ENCODE assay signal across 10 mouse cellular contexts in the genomic region with DNA sequence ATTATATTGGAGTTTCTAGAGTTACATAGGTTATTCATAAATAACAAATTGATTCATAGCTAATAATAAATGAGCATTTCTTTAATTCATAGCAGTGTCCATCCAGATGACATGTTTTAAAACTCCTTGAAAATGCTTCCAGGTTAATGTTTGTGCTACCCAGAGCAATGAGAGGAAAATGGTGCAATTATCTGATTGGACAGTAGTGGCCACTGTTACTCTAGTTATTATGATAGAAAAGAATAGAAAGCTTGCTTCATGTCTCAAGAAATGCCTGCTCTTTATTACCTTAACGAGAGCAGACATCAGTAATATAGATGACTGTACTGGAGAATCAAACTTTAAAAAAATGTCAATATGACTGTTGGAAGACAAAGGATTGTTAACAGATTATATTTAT.
A peak's percentile ranks its signal among the peaks of the same experiment; 100 is the strongest.
DNase-seq lines count a peak whose midpoint lies in the region; ATAC-seq and TF ChIP-seq lines count a peak whose summit lies in the region.
"Had no signal": no experiment of that assay in that cellular context is flagged by ENCODE, and none has a peak within 500 bp of the region (broad histone marks: within the 10 kb centered on the region; RNA-seq: fewer than 3 reads in every experiment).

No protein-coding gene starts in this region.

- H3K9ac ChIP-seq in lung, postnatal 0 days (replicated peaks; ENCODE audit: low read depth): no peak overlapping the region
- H3K9ac ChIP-seq in forebrain, embryonic 14.5 days (ENCODE audit: low read length): no peak overlapping the region
- H3K9ac ChIP-seq: hindbrain, embryonic 15.5 days had no signal

- peak; percentile 56; the same call in 1 of the 2 replicates for ATAC-seq in cerebellum, adult (ENCODE audit: insufficient number of reproducible peaks, low FRiP score, low TSS enrichment)
- no peak for ATAC-seq in lung, postnatal 0 days
- ATAC-seq in forebrain, embryonic 14.5 days: peak; percentile 69
- ATAC-seq in monocyte, adult 5-6 weeks (replicated peaks; ENCODE audit: insufficient number of reproducible peaks, low FRiP score, low TSS enrichment, poor library complexity, severe bottlenecking): no peak
- no peak for ATAC-seq in granulocyte monocyte progenitor cell, adult 5-6 weeks (replicated peaks; ENCODE audit: poor library complexity, severe bottlenecking)

- no peak overlapping the region for H3K27ac ChIP-seq in lung, postnatal 0 days (ENCODE audit: low read length)
- no peak overlapping the region for H3K27ac ChIP-seq in forebrain, embryonic 14.5 days (ENCODE audit: low read depth, low read length)
- H3K27ac ChIP-seq: hindbrain, embryonic 15.5 days had no signal

- 27% methylated on average over 1 of the region's 1 CpGs for WGBS in lung, postnatal 0 days
- WGBS in forebrain, embryonic 14.5 days: 10% methylated on average over 1 of the region's 1 CpGs

- no peak overlapping the region for H3K4me3 ChIP-seq in lung, postnatal 0 days (ENCODE audit: low read depth, low read length)
- H3K4me3 ChIP-seq in forebrain, embryonic 14.5 days (ENCODE audit: low read depth, low read length): no peak overlapping the region
- H3K4me3 ChIP-seq: hindbrain, embryonic 15.5 days had no signal

- H3K4me1 ChIP-seq in lung, postnatal 0 days (ENCODE audit: insufficient read depth, low read depth, low read length): no peaks in the 10 kb centered on the region
- no peaks in the 10 kb centered on the region for H3K4me1 ChIP-seq in forebrain, embryonic 14.5 days (ENCODE audit: control insufficient read depth, insufficient read depth, low read length)
- H3K4me1 ChIP-seq: hindbrain, embryonic 15.5 days had no signal

- TF ChIP-seq EP300 in lung, postnatal 0 days (IDR thresholded peaks at IDR 0.05): no peak

- H3K27me3 ChIP-seq in lung, postnatal 0 days (replicated peaks; ENCODE audit: insufficient read depth, low read length): no peaks in the 10 kb centered on the region
- no peaks in the 10 kb centered on the region for H3K27me3 ChIP-seq in forebrain, embryonic 14.5 days (replicated peaks; ENCODE audit: control insufficient read depth, insufficient read depth, low read length)
- H3K27me3 ChIP-seq: hindbrain, embryonic 15.5 days had no signal

- no peaks in the 10 kb centered on the region for H3K36me3 ChIP-seq in lung, postnatal 0 days (ENCODE audit: insufficient read depth, low read length)
- no peaks in the 10 kb centered on the region for H3K36me3 ChIP-seq in forebrain, embryonic 14.5 days (ENCODE audit: control insufficient read depth, insufficient read depth, low read length)
- H3K36me3 ChIP-seq: hindbrain, embryonic 15.5 days had no signal

- peak; percentile 14; the same call in 1 of the 2 replicates for TF ChIP-seq CTCF in lung, postnatal 0 days (IDR thresholded peaks at IDR 0.05)

- H3K9me3 ChIP-seq in lung, postnatal 0 days (ENCODE audit: low read length): no peaks in the 10 kb centered on the region
- no peaks in the 10 kb centered on the region for H3K9me3 ChIP-seq in forebrain, embryonic 14.5 days (replicated peaks; ENCODE audit: control insufficient read depth, low read length)
- H3K9me3 ChIP-seq: hindbrain, embryonic 15.5 days had no signal

- H3K4me2 ChIP-seq in lung, postnatal 0 days (replicated peaks; ENCODE audit: low read depth, low read length): no peak overlapping the region
- no peak overlapping the region for H3K4me2 ChIP-seq in forebrain, embryonic 14.5 days (ENCODE audit: low read length)
- H3K4me2 ChIP-seq: hindbrain, embryonic 15.5 days had no signal

- no peak for DNase-seq in cerebellum, adult 11-12 months
- peak; percentile 8 for DNase-seq in lung, postnatal 0 days (ENCODE audit: low spot score)
- no peak for DNase-seq in lung, postnatal 14 days
- DNase-seq in forebrain, embryonic 14.5 days (ENCODE audit: low spot score): peak; percentile 68
- DNase-seq in retina, embryonic 14.5 days (ENCODE audit: low spot score): peak; percentile 78
- DNase-seq: B cell, adult 2 months had no signal

Comparison
In these comparisons a context has a peak if more than half of its experiments do, and no peak if none do; other contexts are left out.
1. DNase-seq: peak in lung, postnatal 0 days (single experiment), forebrain, embryonic 14.5 days (single experiment) and retina, embryonic 14.5 days (single experiment); none in cerebellum, adult 11-12 months (single experiment) and lung, postnatal 14 days (single experiment).
2. ATAC-seq: peak in cerebellum, adult (single experiment) and forebrain, embryonic 14.5 days (single experiment); none in lung, postnatal 0 days (single experiment), monocyte, adult 5-6 weeks (single experiment) and granulocyte monocyte progenitor cell, adult 5-6 weeks (single experiment).